In genomic region chr5:36462810-36463209, GRCm38 (mm10) we compare ENCODE assay signal across 8 mouse cellular contexts. TPM values are rescaled to one million over a fixed set of nuclear protein-coding genes. Genes with fewer than 3 reads are reported as not detected.
DNase-seq lines count a peak whose midpoint lies in the region; TF ChIP-seq lines count a peak whose summit lies in the region.

No protein-coding gene starts in this region.

- H3K9ac ChIP-seq in CH12.LX (ENCODE audit: insufficient read depth, low read depth), result no peak overlapping the region

- H3K79me2 ChIP-seq in CH12.LX (replicated peaks; ENCODE audit: control insufficient read depth, extremely low read depth, insufficient read depth, poor library complexity, severe bottlenecking), result peaks cover 27% of the 10 kb centered on the region

- H3K27me3 ChIP-seq in CH12.LX (replicated peaks), result no peaks in the 10 kb centered on the region

- DNase-seq in 416B (ENCODE audit: low read depth) (peak; percentile 74), CH12.LX (ENCODE audit: extremely low read depth) (peak; percentile 62)
- peak; percentile 53 for DNase-seq in c-Kit-negative CD71-positive TER-119-positive erythroid progenitor cells, embryonic 14.5 days (ENCODE audit: low read depth, low spot score)
- peak; percentile 79 for DNase-seq in frontal cortex, postnatal 36 days (ENCODE audit: low spot score in 2 of 2)
- peak; percentile 85 for DNase-seq in kidney, postnatal 14 days
- DNase-seq in lung, adult 2 months, result peak; percentile 81
- DNase-seq in right cerebral cortex, postnatal 14 days, result peak; percentile 80
- peak; percentile 55 to 81 for DNase-seq in urinary bladder, postnatal 4 days (ENCODE audit: low spot score in 2 of 2)

- TF ChIP-seq EP300 in CH12.LX (IDR thresholded peaks at IDR 0.05; ENCODE audit: low read length), result no peak

- peaks cover 5 to 27% of the 10 kb centered on the region in 2 experiments; a peak in 3 of 4 replicates for H3K4me1 ChIP-seq in CH12.LX (ENCODE audit: control insufficient read depth in 1 of 2, insufficient read depth in 2 of 2)
- H3K4me1 ChIP-seq in lung, adult 2 months (ENCODE audit: control insufficient read depth, insufficient read depth, low read length), result peaks cover 9% of the 10 kb centered on the region; the same call in 1 of the 2 replicates

- H3K4me2 ChIP-seq in CH12.LX (ENCODE audit: insufficient read depth, low read depth, poor library complexity, severe bottlenecking), result no peak overlapping the region

- H3K4me3 ChIP-seq in CH12.LX (replicated peaks in 1 of 3; ENCODE audit: low read depth in 2 of 3, low read length in 2 of 3, poor library complexity in 1 of 3), result no peak overlapping the region
- H3K4me3 ChIP-seq in lung, adult 2 months (replicated peaks; ENCODE audit: extremely low read depth, low read depth, low read length), result no peak overlapping the region

- no peak overlapping the region for H3K27ac ChIP-seq in CH12.LX (ENCODE audit: insufficient read depth, low read depth)

- dilution Hi-C loops in CH12.LX (cut with MboI; ENCODE audit: extremely low pct_ligation_motif_present, extremely low pct_unique_long_range_greater_than_20kb, low sequenced_read_pairs), result no loop called here

- H3K36me3 ChIP-seq in CH12.LX (replicated peaks in 1 of 2; ENCODE audit: control insufficient read depth in 1 of 2, insufficient read depth in 1 of 2, low read length in 1 of 2), result peaks cover 5 to 10% of the 10 kb centered on the region in 2 experiments

- H3K9me3 ChIP-seq in CH12.LX (replicated peaks; ENCODE audit: low read length), result no peaks in the 10 kb centered on the region

- TF ChIP-seq CTCF in CH12.LX (conservative IDR thresholded peaks at IDR 0.05 in 1 of 2, IDR thresholded peaks at IDR 0.05 in 1 of 2; ENCODE audit: low read depth in 2 of 2, low read length in 2 of 2), result peak; percentile 70 to 92
- TF ChIP-seq CTCF in lung, adult 2 months (IDR thresholded peaks at IDR 0.05; ENCODE audit: insufficient read depth, low read length), result peak; percentile 92

- TF ChIP-seq POLR2A in CH12.LX (IDR thresholded peaks at IDR 0.05; ENCODE audit: low read depth, low read length), result no peak
- no peak for TF ChIP-seq POLR2A in lung, adult 2 months (IDR thresholded peaks at IDR 0.05; ENCODE audit: borderline replicate concordance, extremely low read depth, low read depth, low read length)

- TF ChIP-seq RAD21 in CH12.LX (IDR thresholded peaks at IDR 0.05; ENCODE audit: low read depth, low read length), result peak; percentile 86

- in situ Hi-C loops in CH12.LX (cut with MboI; ENCODE audit: low pct_ligation_motif_present, low pct_unique_long_range_greater_than_20kb, low sequenced_read_pairs), result no loop called here

- WGBS in lung, adult 2 months, result 15% methylated on average over 7 of the region's 7 CpGs

TF ChIP-seq in CH12.LX, 34 proteins besides CTCF, POLR2A, EP300 and RAD21:
- TF ChIP-seq TBP (conservative IDR thresholded peaks at IDR 0.05; ENCODE audit: low read depth, low read length), result no peak
- TF ChIP-seq CHD1 (IDR thresholded peaks at IDR 0.05; ENCODE audit: low read depth, low read length), result no peak
- TF ChIP-seq E2F4 (IDR thresholded peaks at IDR 0.05; ENCODE audit: insufficient replicate concordance, low read depth, low read length), result no peak
- TF ChIP-seq USF1 (IDR thresholded peaks at IDR 0.05; ENCODE audit: low read depth, low read length), result no peak
- no peak for TF ChIP-seq USF2 (conservative IDR thresholded peaks at IDR 0.05; ENCODE audit: low read depth, low read length)
- TF ChIP-seq MXI1 (IDR thresholded peaks at IDR 0.05; ENCODE audit: low read depth, low read length), result no peak; the same call in 1 of the 2 replicates
- TF ChIP-seq JUN (IDR thresholded peaks at IDR 0.05; ENCODE audit: insufficient read depth, low read depth, low read length), result no peak
- no peak for TF ChIP-seq PAX5 (IDR thresholded peaks at IDR 0.05; ENCODE audit: low read length)
- no peak for TF ChIP-seq JUND (conservative IDR thresholded peaks at IDR 0.05; ENCODE audit: low read depth, low read length)
- no peak for TF ChIP-seq POLR2AphosphoS2 (IDR thresholded peaks at IDR 0.05; ENCODE audit: low read depth, low read length)
- no peak for TF ChIP-seq GABPA (IDR thresholded peaks at IDR 0.05; ENCODE audit: insufficient replicate concordance, low read depth, low read length)
- peak; percentile 30; the same call in 1 of the 2 replicates for TF ChIP-seq IRF4 (IDR thresholded peaks at IDR 0.05; ENCODE audit: low read depth, low read length)
- TF ChIP-seq ZC3H11A (IDR thresholded peaks at IDR 0.05; ENCODE audit: low read depth, low read length), result peak; percentile 66
- TF ChIP-seq BHLHE40 (IDR thresholded peaks at IDR 0.05; ENCODE audit: low read depth, low read length), result no peak
- TF ChIP-seq ZKSCAN1 (IDR thresholded peaks at IDR 0.05; ENCODE audit: borderline replicate concordance, low read depth, low read length), result no peak
- TF ChIP-seq CHD2 (IDR thresholded peaks at IDR 0.05; ENCODE audit: low read length), result no peak
- TF ChIP-seq SMC3 (IDR thresholded peaks at IDR 0.05; ENCODE audit: low read depth, low read length), result peak; percentile 80
- peak; percentile 49; the same call in 1 of the 2 replicates for TF ChIP-seq SIN3A (IDR thresholded peaks at IDR 0.05; ENCODE audit: low read length)
- TF ChIP-seq MEF2A (IDR thresholded peaks at IDR 0.05; ENCODE audit: borderline replicate concordance, low read depth, low read length), result 0 out of 2 replicates have a peak, but pooled peaks have one; percentile 35
- TF ChIP-seq ETS1 (conservative IDR thresholded peaks at IDR 0.05; ENCODE audit: low read depth, low read length), result no peak
- peak; percentile 88 for TF ChIP-seq MAZ (IDR thresholded peaks at IDR 0.05; ENCODE audit: low read depth, low read length)
- no peak for TF ChIP-seq UBTF (IDR thresholded peaks at IDR 0.05; ENCODE audit: low read depth, low read length)
- TF ChIP-seq RCOR1 (conservative IDR thresholded peaks at IDR 0.05; ENCODE audit: low read depth, low read length), result no peak
- TF ChIP-seq ELF1 (IDR thresholded peaks at IDR 0.05; ENCODE audit: low read depth, low read length), result no peak
- TF ChIP-seq HCFC1 (IDR thresholded peaks at IDR 0.05; ENCODE audit: low read depth, low read length), result no peak
- TF ChIP-seq NELFE (IDR thresholded peaks at IDR 0.05; ENCODE audit: low read depth, low read length), result no peak
- peak; percentile 33; the same call in 1 of the 2 replicates for TF ChIP-seq NRF1 (IDR thresholded peaks at IDR 0.05; ENCODE audit: low read depth, low read length)
- TF ChIP-seq TCF12 (IDR thresholded peaks at IDR 0.05; ENCODE audit: low read depth, low read length), result 0 out of 2 replicates have a peak, but pooled peaks have one; percentile 24
- no peak for TF ChIP-seq ZNF384 (IDR thresholded peaks at IDR 0.05; ENCODE audit: low read depth, low read length)
- no peak for TF ChIP-seq MYC (IDR thresholded peaks at IDR 0.05; ENCODE audit: low read depth, low read length)
- TF ChIP-seq KAT2A (IDR thresholded peaks at IDR 0.05; ENCODE audit: insufficient replicate concordance, low read length), result no peak
- TF ChIP-seq ZMIZ1 (IDR thresholded peaks at IDR 0.05; ENCODE audit: low read depth, low read length), result no peak
- TF ChIP-seq MAFK (IDR thresholded peaks at IDR 0.05; ENCODE audit: insufficient replicate concordance, low read length), result no peak

RNA-seq across cellular contexts. Expression of gene Grpel1, which starts 2.0 kb away (rescaled TPM):
- 37.4 and 43.9 TPM in 2 replicates for total RNA-seq in CH12.LX (2012; rRNA removed)
- 41.2 and 43.4 TPM in 2 replicates for total RNA-seq in CH12.LX (2014; rRNA removed)
- polyA plus RNA-seq in CH12.LX (2012; ENCODE audit: insufficient read length, low read depth), result 57.8 and 59.7 TPM in 2 replicates
- 7.0 and 9.1 TPM in 2 replicates for polyA plus RNA-seq in lung, adult 2 months (2012; rRNA removed)

RNA-seq across cellular contexts. Expression of gene Tada2b, which starts 21.3 kb away (rescaled TPM):
- total RNA-seq in CH12.LX (2012; rRNA removed), result 3.0 and 4.0 TPM in 2 replicates
- 4.4 and 4.8 TPM in 2 replicates for total RNA-seq in CH12.LX (2014; rRNA removed)
- polyA plus RNA-seq in CH12.LX (2012; ENCODE audit: insufficient read length, low read depth), result 12.5 and 13.8 TPM in 2 replicates
- polyA plus RNA-seq in lung, adult 2 months (2012; rRNA removed), result 13.4 and 13.9 TPM in 2 replicates

RNA-seq across cellular contexts. Expression of gene Ccdc96, which starts 21.6 kb away (rescaled TPM):
- total RNA-seq in CH12.LX (2012; rRNA removed), result 0.34 and 0.38 TPM in 2 replicates
- total RNA-seq in CH12.LX (2014; rRNA removed), result 0.05 and 0.26 TPM in 2 replicates
- polyA plus RNA-seq in CH12.LX (2012; ENCODE audit: insufficient read length, low read depth), result 0.33 and 0.41 TPM in 2 replicates
- 0.37 and 0.82 TPM in 2 replicates for polyA plus RNA-seq in lung, adult 2 months (2012; rRNA removed)
